Mouse (Mus musculus) CH12.LX (cell line): ENCODE measurements around the gene Gna15.

Experiments
- CHD2 ChIP-seq: IDR thresholded peaks from 2 replicates; pipeline ENCODE4 v1.6.1; 2011; ENCODE audit warnings: low read length, improper control_type of control experiment
- ZMIZ1 ChIP-seq: IDR thresholded peaks from 2 replicates; pipeline ENCODE4 v1.6.1; 2012; ENCODE audit warnings: low read depth, mild to moderate bottlenecking, inconsistent platforms, low read length, improper control_type of control experiment

DNA sequence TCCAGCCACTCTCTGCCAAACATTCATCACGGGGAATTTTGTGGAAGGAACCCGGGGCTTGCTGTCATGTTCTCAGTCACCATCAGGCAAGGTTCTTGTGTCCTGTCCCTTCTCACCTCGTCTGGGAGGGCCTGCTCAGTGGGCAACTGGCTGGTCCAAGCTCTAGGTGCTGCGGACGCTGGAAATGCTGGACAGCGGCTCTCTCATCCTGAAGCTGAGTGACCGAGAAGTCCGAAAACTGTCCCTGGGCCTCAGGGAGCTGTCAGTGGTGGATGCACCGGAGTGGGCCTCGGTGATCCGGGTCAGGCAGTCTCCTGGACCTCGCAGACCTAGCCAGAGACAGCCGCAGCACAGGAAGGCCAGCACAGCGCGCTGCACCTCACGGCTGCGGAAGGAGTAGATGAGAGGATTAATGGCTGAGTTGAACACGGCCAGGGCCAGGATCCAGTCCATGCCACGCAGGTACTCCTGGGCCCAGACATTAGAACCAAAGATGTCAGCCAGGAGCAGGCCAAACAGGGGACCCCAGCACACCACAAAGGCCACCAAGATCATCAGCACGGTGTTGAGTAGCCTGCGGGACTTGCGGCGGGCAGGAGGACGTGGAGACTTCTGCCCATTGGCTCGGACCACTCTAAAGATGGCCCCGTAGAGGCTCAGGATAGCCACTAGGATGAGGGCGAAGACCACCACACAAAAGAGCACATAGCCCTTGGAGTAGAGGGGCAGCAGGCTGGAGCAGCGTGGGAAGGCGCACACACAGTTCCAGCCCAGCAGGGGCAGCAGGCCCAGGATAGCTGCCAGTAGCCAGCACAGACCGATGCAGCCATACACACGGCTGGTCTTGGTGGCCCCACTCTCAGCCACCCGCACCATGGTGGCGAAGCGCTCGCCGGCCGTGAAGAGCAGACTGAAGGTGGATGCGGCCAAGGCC is 25.4 kb downstream of the Gna15 start:
- TF ChIP-seq CHD2 (no peak), ZMIZ1 (no peak)
